Mouse (Mus musculus) right cerebral cortex, adult 18-20 months (tissue): ENCODE results near the gene Diaph3.
"Not testable (repeated sequence)": the region's sequence is repeated elsewhere in the genome, so short reads cannot be mapped to it uniquely, and the experiment has no call there.

Experiments used
- DNase-seq: peaks from one replicate; pipeline ENCODE4 v3.0.0; 2022; ENCODE audit warnings: mixed read lengths

The Diaph3 gene

DNA sequence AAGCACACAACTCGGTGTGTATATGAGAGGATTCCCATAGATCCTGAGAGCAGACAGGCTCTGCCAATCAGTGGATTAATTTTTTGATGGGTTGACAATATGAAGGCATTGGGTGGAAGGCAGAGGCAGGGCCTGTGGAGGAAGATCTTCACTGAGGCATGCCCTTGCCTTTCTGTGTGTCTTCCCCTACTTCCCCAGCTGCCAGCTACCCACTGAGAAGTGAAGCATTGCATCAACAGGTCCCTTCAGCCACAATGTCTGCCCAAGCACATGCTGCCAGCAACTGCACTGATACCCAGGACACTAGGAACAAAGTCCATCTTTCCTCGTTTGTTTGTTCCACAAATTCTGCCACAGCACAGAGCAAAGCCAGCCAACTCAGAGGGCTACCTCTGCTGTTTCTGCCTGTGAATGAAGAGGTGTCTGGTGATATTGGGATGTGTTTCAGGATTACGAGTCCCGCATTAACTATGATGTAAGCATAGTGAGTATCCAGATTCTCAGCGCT lies 413.4 kb downstream of the Diaph3 start:
- DNase-seq = no peak

DNA sequence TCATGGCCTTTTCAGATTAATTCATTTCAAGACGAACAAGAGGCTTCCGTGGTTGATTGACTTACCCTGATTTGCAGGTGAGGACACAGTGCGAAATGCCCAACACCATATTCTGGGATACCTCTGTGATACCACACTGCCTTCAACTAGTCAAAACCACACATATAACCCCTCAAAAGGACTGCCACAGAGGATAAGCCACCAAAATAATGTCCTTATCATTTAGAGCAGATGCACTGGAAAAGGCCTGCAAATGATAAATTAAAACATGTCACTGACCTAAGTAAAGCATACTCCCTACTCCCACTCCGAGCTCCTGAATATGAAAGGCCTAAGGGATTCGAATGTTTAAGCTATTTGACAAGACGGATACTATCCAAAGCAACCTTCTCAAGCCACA lies 419.3 kb downstream of the Diaph3 start:
- DNase-seq = no peak

GRCm38 (mm10) chr14:86721082-86721481 lies 420.0 kb downstream of the Diaph3 start:
- no peak for DNase-seq

DNA sequence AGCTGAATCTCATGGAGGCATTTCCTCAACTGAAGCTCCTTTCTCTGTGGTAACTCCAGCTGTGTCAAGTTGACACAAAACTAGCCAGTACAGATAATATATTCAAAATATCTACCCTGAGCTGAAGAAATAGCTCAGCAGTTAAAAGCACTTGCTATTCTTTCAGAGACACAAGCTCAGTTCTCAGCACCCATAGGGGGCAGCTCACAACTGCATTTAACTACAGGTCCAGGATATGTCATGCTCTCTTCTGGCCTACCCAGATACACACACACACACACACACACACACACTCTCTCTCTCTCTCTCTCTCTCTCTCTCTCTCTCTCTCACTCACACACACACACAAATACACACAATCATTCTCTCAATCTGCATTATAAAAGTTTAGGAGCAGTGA lies 420.6 kb downstream of the Diaph3 start:
- not testable (repeated sequence) for DNase-seq

GRCm38 (mm10) chr14:86714088-86714690 lies 426.8 kb downstream of the Diaph3 start:
- no peak for DNase-seq

DNA sequence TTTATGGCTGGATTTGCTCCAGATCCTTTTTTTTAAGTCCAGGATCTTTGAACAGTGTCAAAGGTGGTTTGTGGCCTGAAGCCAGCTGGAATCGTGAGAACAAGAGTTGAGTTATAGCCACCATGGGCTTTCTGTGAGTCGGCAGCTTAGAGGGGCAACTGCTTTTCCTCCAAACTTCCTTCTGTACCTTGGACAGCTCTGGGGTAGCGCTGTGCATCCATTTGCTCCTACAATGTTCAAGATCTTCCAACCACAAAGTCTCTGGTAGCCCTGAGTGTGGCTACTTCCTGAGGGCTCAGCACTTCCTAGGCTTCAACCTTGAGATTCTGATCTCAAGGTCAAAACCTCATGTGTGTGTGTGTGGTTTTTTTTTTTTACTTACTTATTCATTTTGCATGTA lies 437.0 kb downstream of the Diaph3 start:
- no peak for DNase-seq

GRCm38 (mm10) chr14:86701145-86701544 lies 439.9 kb downstream of the Diaph3 start:
- no peak for DNase-seq

DNA sequence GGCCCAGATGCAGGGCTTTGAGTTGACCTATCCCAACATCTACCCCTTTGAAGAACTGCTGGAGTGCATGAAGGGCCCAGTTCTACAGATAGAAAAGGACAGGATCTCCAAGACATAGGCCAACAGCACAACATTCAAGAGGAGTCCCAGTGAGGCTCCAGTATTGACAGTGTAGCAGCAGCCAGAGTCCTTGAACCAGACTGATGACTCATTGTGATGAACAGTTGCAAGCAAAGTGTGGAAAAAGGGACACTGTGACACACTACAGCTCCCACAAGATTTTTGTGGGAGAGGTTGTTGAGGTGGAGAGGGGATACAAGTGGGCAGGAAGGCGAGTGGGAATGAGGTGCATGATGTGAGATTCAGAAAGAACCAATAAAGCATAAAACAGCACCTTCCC lies 443.1 kb downstream of the Diaph3 start:
- peak; percentile 3 for DNase-seq

GRCm38 (mm10) chr14:86692714-86693113 lies 448.3 kb downstream of the Diaph3 start:
- no peak for DNase-seq

- DNase-seq = no peak
These were observed 449.7 kb downstream of the Diaph3 start for GRCm38 (mm10) chr14:86691298-86691697.

- DNase-seq = no peak
These were observed 456.2 kb downstream of the Diaph3 start for GRCm38 (mm10) chr14:86684585-86685503.

- DNase-seq = no peak
These were observed 459.1 kb downstream of the Diaph3 start for GRCm38 (mm10) chr14:86681951-86682350.

- no peak for DNase-seq
These were observed 462.0 kb downstream of the Diaph3 start for GRCm38 (mm10) chr14:86678992-86679391.

DNA sequence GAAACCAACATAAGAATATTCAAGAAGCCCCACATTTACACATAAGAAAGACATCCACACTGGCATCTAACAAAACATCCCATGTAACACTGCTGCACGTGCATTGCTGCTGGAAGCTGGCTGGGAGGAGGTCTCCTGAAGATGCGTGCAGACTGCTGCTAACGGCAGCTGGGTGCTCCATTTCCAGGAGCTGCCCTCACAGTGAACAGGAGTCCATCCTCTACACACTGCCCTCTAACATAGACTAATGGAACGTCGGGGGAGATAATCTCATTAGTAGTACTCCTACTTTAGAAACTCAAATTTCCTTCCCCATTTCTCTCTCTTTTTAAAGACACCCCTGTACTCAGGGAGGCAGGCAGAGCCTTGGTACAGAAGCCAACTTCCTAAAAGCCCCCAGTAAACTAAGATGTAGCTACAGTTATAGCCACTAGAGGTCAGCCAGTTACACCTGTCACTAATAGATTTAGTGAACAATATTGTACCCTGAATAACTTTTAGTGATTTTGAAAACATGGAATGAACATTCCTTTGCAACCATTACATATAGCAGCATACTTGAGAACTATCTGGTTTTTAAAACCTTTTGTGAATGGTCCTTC lies 462.8 kb downstream of the Diaph3 start:
- no peak for DNase-seq

DNA sequence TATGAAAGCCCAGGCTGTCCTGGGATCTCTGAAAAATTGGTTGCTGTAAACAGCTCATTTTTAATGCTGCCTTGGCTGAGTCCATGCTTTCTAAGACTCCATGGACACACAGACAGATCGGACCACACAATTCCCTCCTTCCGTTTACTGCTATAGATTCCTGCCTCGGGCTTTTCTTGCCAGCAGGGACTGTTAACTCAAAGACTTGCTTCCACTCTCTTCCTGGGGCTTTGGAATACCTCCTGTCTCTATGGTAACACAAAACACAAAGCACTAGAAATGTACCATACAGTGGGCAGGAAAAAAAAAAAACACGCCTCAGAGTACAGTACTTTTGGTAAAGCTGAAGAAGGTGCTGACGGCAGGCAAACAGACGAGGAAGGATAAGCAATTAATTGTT lies 464.0 kb downstream of the Diaph3 start:
- no peak for DNase-seq

- DNase-seq = no peak
These were observed 465.7 kb downstream of the Diaph3 start for GRCm38 (mm10) chr14:86675314-86675713.

- no peak for DNase-seq
These were observed 478.2 kb downstream of the Diaph3 start for GRCm38 (mm10) chr14:86662846-86663245.

DNA sequence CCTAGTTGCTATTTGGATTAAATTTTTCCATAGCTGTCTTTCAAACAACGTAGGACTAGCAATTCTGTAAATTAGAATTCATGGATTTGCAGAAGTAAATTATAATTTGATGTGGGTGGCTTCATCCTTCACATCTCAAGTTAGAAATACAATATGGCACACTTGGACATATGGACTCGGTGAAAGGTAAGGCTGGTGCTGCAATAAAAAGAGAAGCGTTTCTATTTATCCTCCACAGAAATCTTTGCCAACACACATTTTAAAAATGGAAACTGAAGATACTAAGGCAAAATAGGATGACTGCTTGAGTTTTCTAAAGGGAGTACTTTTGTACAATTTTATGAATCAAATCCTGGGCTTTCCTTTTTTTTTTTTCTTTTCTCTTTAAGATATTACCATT lies 480.5 kb downstream of the Diaph3 start:
- DNase-seq = no peak

GRCm38 (mm10) chr14:86656262-86656661 lies 484.8 kb downstream of the Diaph3 start:
- no peak for DNase-seq

DNA sequence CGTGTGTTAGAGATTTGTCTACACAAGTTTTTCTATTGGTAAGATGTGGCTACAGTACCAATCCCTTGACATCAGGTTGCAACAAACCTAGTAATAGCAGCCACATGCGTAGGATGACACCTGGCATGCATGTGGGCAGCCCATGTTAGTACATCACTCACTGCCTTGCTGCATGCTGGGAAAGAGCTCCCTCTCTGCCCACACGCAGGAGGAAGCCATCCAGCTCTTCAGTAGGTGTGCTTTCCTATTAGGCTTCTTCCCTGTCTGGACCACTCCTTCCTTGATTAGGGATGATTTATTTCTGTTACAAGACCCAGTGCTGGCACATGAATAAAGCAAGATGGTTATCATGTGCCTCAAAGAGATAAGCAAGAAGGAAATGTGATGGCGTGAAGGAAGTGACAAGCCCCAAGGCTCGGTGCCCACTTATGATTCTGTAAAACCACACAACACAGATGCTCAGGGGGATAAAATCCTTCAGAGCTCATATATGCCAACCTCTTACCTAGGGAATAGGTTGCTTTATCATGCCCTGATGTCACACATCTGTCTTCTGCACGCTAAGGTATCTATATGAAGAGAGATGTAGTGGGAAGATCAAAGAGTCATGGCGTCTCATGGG lies 494.4 kb downstream of the Diaph3 start:
- no peak for DNase-seq

GRCm38 (mm10) chr14:86642831-86643241 lies 498.2 kb downstream of the Diaph3 start:
- DNase-seq = no peak

DNA sequence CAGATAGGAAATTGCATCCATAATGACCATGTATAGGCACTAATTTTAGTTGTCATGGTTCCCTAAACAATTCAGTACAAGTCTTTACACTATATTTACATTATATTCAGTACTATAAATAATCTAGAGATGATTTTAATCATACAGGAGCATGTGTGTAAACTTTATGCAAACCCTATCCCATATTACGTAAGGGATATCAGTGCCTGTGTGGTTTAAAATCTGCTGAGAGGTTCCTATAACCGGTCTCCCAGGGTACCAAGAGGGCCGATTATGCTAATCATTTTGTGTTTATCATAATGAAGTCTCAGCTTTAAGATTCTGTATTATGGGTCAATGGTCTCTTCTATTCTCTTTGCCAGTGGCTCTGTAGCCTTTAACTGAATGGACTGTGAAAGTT lies 499.2 kb downstream of the Diaph3 start:
- no peak for DNase-seq

GRCm38 (mm10) chr14:86640086-86640485 lies 500.9 kb downstream of the Diaph3 start:
- no peak for DNase-seq
